ENCODE assay signal across 6 mouse cellular contexts in the genomic region with DNA sequence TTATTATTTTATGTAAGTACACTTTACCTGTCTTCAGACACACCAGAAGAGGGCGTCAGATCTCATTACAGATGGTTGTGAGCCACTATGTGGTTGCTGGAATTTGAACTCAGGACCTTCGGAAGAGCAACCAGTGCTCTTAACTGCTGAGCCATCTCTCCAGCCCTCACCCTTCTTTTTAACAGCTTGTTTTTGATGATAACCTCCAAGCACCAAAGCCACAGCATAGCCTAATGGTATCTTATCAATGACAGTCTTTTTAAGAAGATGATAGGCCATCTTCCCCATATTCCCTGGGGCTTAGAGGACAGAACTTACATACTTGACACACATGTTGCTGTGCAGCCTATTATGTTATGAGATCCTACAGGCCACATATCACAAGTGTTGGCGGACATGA. TPM values are rescaled to one million over a fixed set of nuclear protein-coding genes. Genes with fewer than 3 reads are reported as not detected.
DNase-seq lines count a peak whose midpoint lies in the region; ATAC-seq and TF ChIP-seq lines count a peak whose summit lies in the region.
"Not testable (repeated sequence)": the region's sequence is repeated elsewhere in the genome, so short reads cannot be mapped to it uniquely, and the experiment has no call there.

No protein-coding gene starts in this region.

- H3K79me2 ChIP-seq in MEL (ENCODE audit: control insufficient read depth, insufficient read depth, low read length, poor library complexity): not testable (repeated sequence)

- not testable (repeated sequence) for TF ChIP-seq POLR2A in MEL (IDR thresholded peaks at IDR 0.05; ENCODE audit: control insufficient read depth in 1 of 2, insufficient read depth in 1 of 2, low read depth in 1 of 2, low read length in 2 of 2, poor library complexity in 1 of 2)

- not testable (repeated sequence) for H3K9me3 ChIP-seq in MEL (replicated peaks; ENCODE audit: insufficient read depth, low read length); liver, embryonic 12.5 days (replicated peaks); liver, embryonic 14.5 days (ENCODE audit: control insufficient read depth, low read length); liver, embryonic 16.5 days (replicated peaks; ENCODE audit: control insufficient read depth, low read length); midbrain, embryonic 11.5 days (ENCODE audit: control insufficient read depth, low read length)

- TF ChIP-seq CTCF in MEL (IDR thresholded peaks at IDR 0.05 in 2 of 3, conservative IDR thresholded peaks at IDR 0.05 in 1 of 3; ENCODE audit: control insufficient read depth in 1 of 3, insufficient read depth in 1 of 3, low read depth in 2 of 3, low read length in 3 of 3, poor library complexity in 1 of 3, severe bottlenecking in 1 of 3): not testable (repeated sequence)
- peak; percentile 12; the same call in 1 of the 2 replicates for TF ChIP-seq CTCF in liver, embryonic 14.5 days (IDR thresholded peaks at IDR 0.05; ENCODE audit: low read depth)

- peak in 1 of 2 experiments; percentile 48; a peak in 1 of 4 replicates for TF ChIP-seq EP300 in MEL (IDR thresholded peaks at IDR 0.05; ENCODE audit: low read depth in 1 of 2, low read length in 2 of 2)
- peak; percentile 58; the same call in 1 of the 2 replicates for TF ChIP-seq EP300 in liver, embryonic 14.5 days (IDR thresholded peaks at IDR 0.05; ENCODE audit: low read depth)

- H3K4me2 ChIP-seq in liver, embryonic 12.5 days; liver, embryonic 14.5 days (ENCODE audit: low read depth); liver, embryonic 16.5 days (ENCODE audit: low read depth, low read length); midbrain, embryonic 11.5 days: not testable (repeated sequence)

- H3K36me3 ChIP-seq in MEL (ENCODE audit: control insufficient read depth in 1 of 2, insufficient read depth in 2 of 2, low read length in 2 of 2): peaks cover 0 to 33% of the 10 kb centered on the region in 2 experiments; a peak in 2 of 4 replicates
- H3K36me3 ChIP-seq in liver, embryonic 12.5 days; liver, embryonic 14.5 days (replicated peaks; ENCODE audit: control insufficient read depth, insufficient read depth, low read depth); liver, embryonic 16.5 days (ENCODE audit: control insufficient read depth, insufficient read depth); midbrain, embryonic 11.5 days (ENCODE audit: control insufficient read depth, insufficient read depth, low read length): not testable (repeated sequence)

- TF ChIP-seq RAD21 in MEL (IDR thresholded peaks at IDR 0.05; ENCODE audit: low read depth, low read length): not testable (repeated sequence)

- 60% methylated on average over 3 of the region's 3 CpGs for WGBS in liver, embryonic 12.5 days (ENCODE audit: insufficient replicate concordance)
- 44% methylated on average over 3 of the region's 3 CpGs for WGBS in liver, embryonic 14.5 days (ENCODE audit: insufficient replicate concordance)
- 55% methylated on average over 3 of the region's 3 CpGs for WGBS in liver, embryonic 16.5 days (ENCODE audit: insufficient replicate concordance)
- WGBS in midbrain, embryonic 11.5 days: 82% methylated on average over 3 of the region's 3 CpGs

- H3K4me3 ChIP-seq in MEL (ENCODE audit: control insufficient read depth in 1 of 2, insufficient read depth in 1 of 2, low read depth in 2 of 2, low read length in 2 of 2); liver, embryonic 12.5 days; liver, embryonic 14.5 days (ENCODE audit: insufficient read depth in 1 of 2, low read depth in 2 of 2, low read length in 2 of 2); liver, embryonic 16.5 days (ENCODE audit: low read depth, low read length); midbrain, embryonic 11.5 days (ENCODE audit: low read depth, low read length): not testable (repeated sequence)

- not testable (repeated sequence) for H3K27me3 ChIP-seq in MEL (ENCODE audit: control insufficient read depth in 1 of 2, insufficient read depth in 2 of 2, low read length in 2 of 2); liver, embryonic 12.5 days (replicated peaks); liver, embryonic 14.5 days (ENCODE audit: control insufficient read depth, insufficient read depth, low read length); liver, embryonic 16.5 days (ENCODE audit: control insufficient read depth, insufficient read depth, low read depth, low read length); midbrain, embryonic 11.5 days (ENCODE audit: control insufficient read depth, insufficient read depth, low read length)

- H3K4me1 ChIP-seq in MEL (ENCODE audit: control insufficient read depth in 1 of 2, insufficient read depth in 2 of 2, low read length in 2 of 2): peaks cover 32 to 63% of the 10 kb centered on the region in 2 experiments
- peaks cover 97% of the 10 kb centered on the region for H3K4me1 ChIP-seq in liver, embryonic 12.5 days
- peaks cover 87 to 88% of the 10 kb centered on the region in 2 experiments for H3K4me1 ChIP-seq in liver, embryonic 14.5 days (replicated peaks; ENCODE audit: control insufficient read depth in 2 of 2, insufficient read depth in 2 of 2, low read length in 1 of 2)
- H3K4me1 ChIP-seq in liver, embryonic 16.5 days (ENCODE audit: control insufficient read depth, low read depth, low read length): peaks cover 87% of the 10 kb centered on the region
- not testable (repeated sequence) for H3K4me1 ChIP-seq in midbrain, embryonic 11.5 days (ENCODE audit: control insufficient read depth, insufficient read depth, low read length)

- not testable (repeated sequence) for ATAC-seq in liver, embryonic 12.5 days; liver, embryonic 14.5 days (ENCODE audit: insufficient read depth); liver, embryonic 16.5 days (ENCODE audit: low read depth); midbrain, embryonic 11.5 days (ENCODE audit: low FRiP score)

- not testable (repeated sequence) for H3K9ac ChIP-seq in MEL (ENCODE audit: control insufficient read depth, low read depth, low read length, poor library complexity, severe bottlenecking); liver, embryonic 12.5 days; liver, embryonic 14.5 days (replicated peaks); liver, embryonic 16.5 days (ENCODE audit: low read depth, low read length); midbrain, embryonic 11.5 days (ENCODE audit: low read length)

- not testable (repeated sequence) for DNase-seq in MEL (ENCODE audit: low read depth, low spot score); liver, embryonic 14.5 days (ENCODE audit: low read depth in 3 of 3, low spot score in 3 of 3)
- DNase-seq in heart, adult 11 months: peak; percentile 31
- peak; percentile 6 for DNase-seq in midbrain, embryonic 11.5 days (ENCODE audit: low spot score, missing footprints)

- not testable (repeated sequence) for H3K27ac ChIP-seq in MEL (ENCODE audit: control insufficient read depth, low read depth, low read length); midbrain, embryonic 11.5 days (ENCODE audit: low read depth, low read length)
- H3K27ac ChIP-seq in liver, embryonic 12.5 days: peak overlapping the region; percentile 85
- H3K27ac ChIP-seq in liver, embryonic 14.5 days: peak overlapping the region; percentile 89
- peak overlapping the region; percentile 90 for H3K27ac ChIP-seq in liver, embryonic 16.5 days (ENCODE audit: low read length)

TF ChIP-seq in MEL, 35 proteins besides CTCF, POLR2A, EP300 and RAD21:
- TF ChIP-seq ETS1 (IDR thresholded peaks at IDR 0.05; ENCODE audit: low read depth, low read length) (peak; percentile 26; the same call in 1 of the 2 replicates), RCOR1 (IDR thresholded peaks at IDR 0.05; ENCODE audit: low read depth, low read length) (peak; percentile 35; the same call in 1 of the 2 replicates), TCF12 (IDR thresholded peaks at IDR 0.05; ENCODE audit: low read depth, low read length) (peak; percentile 51; the same call in 1 of the 2 replicates)
TF ChIP-seq in MEL: peak in this region for 3; not testable (repeated sequence) for 32.

RNA-seq across cellular contexts. Expression of a gene that starts 56.1 kb away (rescaled TPM):
- total RNA-seq in MEL (2012; rRNA removed): 20.5 and 21.6 TPM in 2 replicates
- polyA plus RNA-seq in MEL (2012; ENCODE audit: insufficient read depth in 1 of 2, insufficient read length in 2 of 2, low read depth in 1 of 2, low replicate concordance in 2 of 2, missing spikeins in 1 of 2): 100 to 1,000 TPM in 1 of 2 experiments, 10 to 100 TPM in 1; 26.9 to 118 TPM
- polyA plus RNA-seq in liver, embryonic 12.5 days (2016; fragmentation: Nextera tagmentation; extraction: Ambion mirVana): 17.7 and 20.8 TPM in 2 replicates
- 3.2 and 3.4 TPM in 2 replicates for polyA plus RNA-seq in liver, embryonic 14.5 days (2012; rRNA removed)
- polyA plus RNA-seq in liver, embryonic 14.5 days (2014; fragmentation: Nextera tagmentation; extraction: Ambion mirVana): 12.8 and 15.8 TPM in 2 replicates
- 15.6 and 16.6 TPM in 2 replicates for polyA plus RNA-seq in liver, embryonic 16.5 days (2015; fragmentation: Nextera tagmentation; extraction: Ambion mirVana)
- 31.5 and 32.0 TPM in 2 replicates for polyA plus RNA-seq in midbrain, embryonic 11.5 days (2014; fragmentation: Nextera tagmentation; extraction: Ambion mirVana)
